Mouse (Mus musculus) CH12.LX (cell line): ENCODE data around the gene Gas2l2. TPM values are rescaled to one million over a fixed set of nuclear protein-coding genes. Genes with fewer than 3 reads are reported as not detected.
A peak's percentile ranks its signal among the peaks of the same experiment; 100 is the strongest.

ENCODE experiments used
- DNase-seq: peaks from one replicate; pipeline ENCODE4 v3.0.0-alpha.2; 2013; ENCODE audit errors: extremely low read depth
- H3K27ac ChIP-seq: 2 replicates; pipeline ENCODE4 v1.5.1; 2012; ENCODE audit warnings: low read depth, mild to moderate bottlenecking, control low read depth, moderate library complexity; ENCODE audit not compliant: insufficient read depth
- H3K27me3 ChIP-seq: replicated peaks from 2 replicates; pipeline ENCODE3; 2012; ENCODE audit warnings: inconsistent platforms
- H3K36me3 ChIP-seq, 2 experiments: replicated peaks in 1 of 2; 2 replicates each; pipeline versions ENCODE3 to v1.6.1; 2012; ENCODE audit warnings: inconsistent platforms in 1 of 2, low read length in 1 of 2, mild to moderate bottlenecking in 1 of 2, mixed read lengths in 1 of 2, moderate library complexity in 1 of 2; ENCODE audit not compliant: control insufficient read depth in 1 of 2, insufficient read depth in 1 of 2
- H3K4me1 ChIP-seq, 2 experiments: 2 replicates each; pipeline ENCODE4 v1.6.1; 2012; ENCODE audit warnings: inconsistent platforms in 1 of 2, moderate library complexity in 1 of 2; ENCODE audit not compliant: insufficient read depth in 2 of 2, control insufficient read depth in 1 of 2
- H3K4me2 ChIP-seq: 2 replicates; pipeline ENCODE4 v1.6.1; 2012; ENCODE audit warnings: low read depth, mild to moderate bottlenecking, control low read depth; ENCODE audit not compliant: poor library complexity, insufficient read depth, severe bottlenecking
- H3K4me3 ChIP-seq, 3 experiments: fragments of 150-350 bp in 1 of 3; sonication (generic) in 1 of 3; replicated peaks in 1 of 3; 2 replicates each; pipeline versions ENCODE3 to v1.5.1; 2011 to 2012; ENCODE audit warnings: low read depth in 2 of 3, low read length in 2 of 3, mild to moderate bottlenecking in 2 of 3, moderate library complexity in 2 of 3, control low read depth in 1 of 3, improper control_type of control experiment in 1 of 3, inconsistent platforms in 1 of 3, mixed read lengths in 1 of 3; ENCODE audit not compliant: poor library complexity in 1 of 3
- H3K79me2 ChIP-seq: replicated peaks from 2 replicates; pipeline ENCODE4 v1.6.1; 2012; ENCODE audit warnings: mild to moderate bottlenecking, moderate library complexity; ENCODE audit not compliant: control insufficient read depth, poor library complexity, insufficient read depth, severe bottlenecking; ENCODE audit errors: extremely low read depth
- H3K9ac ChIP-seq: 2 replicates; pipeline ENCODE4 v1.6.1; 2012; ENCODE audit warnings: low read depth, mild to moderate bottlenecking, control low read depth, moderate library complexity; ENCODE audit not compliant: insufficient read depth
- H3K9me3 ChIP-seq: replicated peaks from 2 replicates; pipeline ENCODE3; 2012; ENCODE audit warnings: low read length, inconsistent platforms, mixed read lengths
- CHD2 ChIP-seq: IDR thresholded peaks from 2 replicates; pipeline ENCODE4 v1.6.1; 2011; ENCODE audit warnings: low read length, improper control_type of control experiment
- E2F4 ChIP-seq: IDR thresholded peaks from 2 replicates; pipeline ENCODE4 v1.6.1; 2011; ENCODE audit warnings: low read depth, low read length, improper control_type of control experiment; ENCODE audit not compliant: insufficient replicate concordance
- ELF1 ChIP-seq: IDR thresholded peaks from 2 replicates; pipeline ENCODE4 v1.6.1; 2014; ENCODE audit warnings: low read depth, mild to moderate bottlenecking, inconsistent platforms, low read length, improper control_type of control experiment
- EP300 ChIP-seq: IDR thresholded peaks from 2 replicates; pipeline ENCODE4 v1.6.1; 2011; ENCODE audit warnings: low read length, improper control_type of control experiment
- ETS1 ChIP-seq: conservative IDR thresholded peaks from 2 replicates; pipeline ENCODE4 v1.6.1; 2012; ENCODE audit warnings: low read depth, mild to moderate bottlenecking, inconsistent platforms, low read length, improper control_type of control experiment, moderate library complexity
- JUN ChIP-seq: IDR thresholded peaks from 2 replicates; pipeline ENCODE4 v1.6.1; 2011; ENCODE audit warnings: low read depth, mild to moderate bottlenecking, low read length, improper control_type of control experiment, moderate library complexity; ENCODE audit not compliant: insufficient read depth
- JUND ChIP-seq: conservative IDR thresholded peaks from 2 replicates; pipeline ENCODE4 v1.6.1; 2011; ENCODE audit warnings: low read depth, low read length, improper control_type of control experiment
- KAT2A ChIP-seq: IDR thresholded peaks from 2 replicates; pipeline ENCODE4 v1.6.1; 2012; ENCODE audit warnings: low read length, improper control_type of control experiment, inconsistent platforms; ENCODE audit not compliant: insufficient replicate concordance
- MAFK ChIP-seq: IDR thresholded peaks from 2 replicates; pipeline ENCODE4 v1.6.1; 2011; ENCODE audit warnings: low read length, improper control_type of control experiment; ENCODE audit not compliant: insufficient replicate concordance
- MAX ChIP-seq: IDR thresholded peaks from 2 replicates; pipeline ENCODE4 v1.6.1; 2011; ENCODE audit warnings: low read length, improper control_type of control experiment
- MAZ ChIP-seq: IDR thresholded peaks from 2 replicates; pipeline ENCODE4 v1.6.1; 2012; ENCODE audit warnings: low read depth, mild to moderate bottlenecking, inconsistent platforms, low read length, improper control_type of control experiment, moderate library complexity
- MXI1 ChIP-seq: IDR thresholded peaks from 2 replicates; pipeline ENCODE4 v1.6.1; 2011; ENCODE audit warnings: mild to moderate bottlenecking, low read depth, low read length, improper control_type of control experiment
- NELFE ChIP-seq: IDR thresholded peaks from 2 replicates; pipeline ENCODE4 v1.6.1; 2011; ENCODE audit warnings: low read depth, low read length, improper control_type of control experiment
- NRF1 ChIP-seq: IDR thresholded peaks from 2 replicates; pipeline ENCODE4 v1.6.1; 2014; ENCODE audit warnings: low read depth, mild to moderate bottlenecking, inconsistent platforms, low read length, improper control_type of control experiment, moderate library complexity
- POLR2AphosphoS2 ChIP-seq: IDR thresholded peaks from 2 replicates; pipeline ENCODE4 v1.6.1; 2011; ENCODE audit warnings: low read depth, low read length, improper control_type of control experiment
- RCOR1 ChIP-seq: conservative IDR thresholded peaks from 2 replicates; pipeline ENCODE4 v1.6.1; 2012; ENCODE audit warnings: low read depth, mild to moderate bottlenecking, inconsistent platforms, low read length, improper control_type of control experiment
- SMC3 ChIP-seq: IDR thresholded peaks from 2 replicates; pipeline ENCODE4 v1.6.1; 2011; ENCODE audit warnings: low read depth, low read length, improper control_type of control experiment
- UBTF ChIP-seq: IDR thresholded peaks from 2 replicates; pipeline ENCODE4 v1.6.1; 2012; ENCODE audit warnings: low read depth, mild to moderate bottlenecking, inconsistent platforms, low read length, improper control_type of control experiment, moderate library complexity
- USF1 ChIP-seq: IDR thresholded peaks from 2 replicates; pipeline ENCODE4 v1.6.1; 2014; ENCODE audit warnings: low read depth, mild to moderate bottlenecking, inconsistent platforms, low read length, improper control_type of control experiment
- USF2 ChIP-seq: conservative IDR thresholded peaks from 2 replicates; pipeline ENCODE4 v1.6.1; 2011; ENCODE audit warnings: low read depth, low read length, improper control_type of control experiment
- ZC3H11A ChIP-seq: IDR thresholded peaks from 2 replicates; pipeline ENCODE4 v1.6.1; 2012; ENCODE audit warnings: low read depth, mild to moderate bottlenecking, inconsistent platforms, low read length, improper control_type of control experiment
- ZKSCAN1 ChIP-seq: IDR thresholded peaks from 2 replicates; pipeline ENCODE4 v1.6.1; 2012; ENCODE audit warnings: low read depth, inconsistent platforms, low read length, improper control_type of control experiment, borderline replicate concordance
- ZNF384 ChIP-seq: IDR thresholded peaks from 2 replicates; pipeline ENCODE4 v1.6.1; 2012; ENCODE audit warnings: low read depth, low read length, improper control_type of control experiment, inconsistent platforms
- dilution Hi-C: fragments of 300-500 bp; cut with MboI; formaldehyde crosslinking; loops from 2 replicates; pipeline ENCODE4 v1.14.3; 2020; ENCODE audit warnings: low sequenced_read_pairs; ENCODE audit not compliant: extremely low pct_unique_long_range_greater_than_20kb, extremely low pct_ligation_motif_present
- in situ Hi-C: fragments of 300-500 bp; cut with MboI; formaldehyde crosslinking; loops from 3 replicates; pipeline ENCODE4 v1.14.3; 2019; ENCODE audit warnings: low sequenced_read_pairs, low pct_ligation_motif_present, low pct_unique_long_range_greater_than_20kb, mixed read lengths
- polyA plus RNA-seq: library from polyadenylated mRNA; unstranded; fragments of >175 nt; gene quantifications from 2 replicates; pipeline ENCODE4 v1.2.1, GENCODE M21; 2012; ENCODE audit warnings: low read depth; ENCODE audit not compliant: insufficient read length
- total RNA-seq, 2 experiments: library from RNA; depleted of rRNA; stranded (reverse); fragments of 300-350 nt in 1 of 2; fragments of >200 nt in 1 of 2; gene quantifications; 2 replicates each; pipeline ENCODE4 v1.2.3; 2012 to 2014

Gene Gas2l2
- total and polyA plus RNA-seq, 3 experiments, result not detected

DNA sequence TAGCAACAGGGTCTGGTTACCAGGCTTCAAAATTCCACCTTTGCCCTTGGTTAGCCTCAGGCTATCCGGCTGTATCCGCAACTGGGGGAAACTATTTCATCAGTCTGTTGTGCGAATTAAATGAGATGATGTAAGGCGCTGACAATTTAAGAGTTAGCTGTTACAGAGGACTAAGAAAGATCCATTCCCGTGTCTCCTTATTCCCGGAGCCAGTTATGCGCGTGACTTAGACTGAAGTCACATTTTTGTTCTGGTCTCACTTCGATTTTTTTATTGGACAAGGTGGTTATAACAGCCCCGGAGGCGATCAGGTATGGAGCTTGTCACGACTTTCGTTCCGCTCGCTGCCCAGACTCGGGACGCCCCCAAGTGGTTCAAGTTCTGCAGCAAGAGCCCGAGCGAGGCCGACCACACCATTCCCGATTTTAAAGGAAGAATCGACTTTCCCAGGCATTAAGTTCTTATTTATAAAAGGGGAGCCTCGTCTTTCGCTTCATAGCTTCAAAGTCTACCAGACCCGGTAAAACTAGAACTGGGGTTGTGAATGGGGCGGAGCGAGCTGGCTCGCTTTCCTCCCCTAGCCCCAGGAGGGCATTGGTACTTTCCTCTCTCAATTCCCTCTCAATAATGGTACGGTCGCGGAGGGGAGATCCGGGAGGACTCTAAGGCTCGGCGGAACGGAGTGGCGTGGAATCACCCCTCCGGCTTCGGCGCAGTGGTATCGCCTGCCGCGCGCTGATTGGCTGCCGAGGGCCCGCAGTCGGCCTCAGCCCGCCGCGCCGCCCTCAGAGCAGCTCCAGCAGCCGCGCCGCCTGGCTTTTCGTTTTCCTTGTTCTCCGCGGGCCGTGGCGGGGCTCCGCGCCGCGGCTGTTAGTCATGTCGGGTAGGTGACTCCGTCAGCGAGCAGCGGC is 43.3 kb upstream of the Gas2l2 start, which contains the start of gene Taf15 (continued):
- TF ChIP-seq KAT2A, result peak; percentile 77; the same call in 1 of the 2 replicates

DNA sequence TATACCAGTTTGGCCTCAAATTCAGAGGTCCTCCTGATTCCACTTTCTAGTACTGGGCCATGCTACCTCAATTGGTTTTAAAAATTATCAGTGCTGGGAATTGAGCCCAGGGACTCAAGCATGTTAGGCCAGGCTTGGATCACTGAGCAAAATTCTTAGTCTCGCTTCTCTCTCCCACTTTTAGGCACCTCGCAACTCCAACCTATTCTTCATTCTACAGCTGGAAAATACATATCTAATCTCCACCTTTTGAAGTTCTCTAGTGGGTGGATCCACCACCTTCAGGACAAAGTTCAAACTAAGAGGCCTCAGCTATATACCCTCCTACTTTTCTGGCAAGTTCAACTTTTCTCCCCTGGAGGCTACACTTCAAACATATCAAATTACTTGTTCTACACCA is 42.5 kb upstream of the Gas2l2 start:
- Histone ChIP-seq H3K9me3 (peaks cover 7% of the 10 kb centered on the region), H3K27ac (peak overlapping the region; percentile 48; the same call in 1 of the 2 replicates), H3K4me3 (peak overlapping the region; percentile 34 to 75 (median 64)), H3K79me2 (peaks cover 36% of the 10 kb centered on the region), H3K27me3 (peaks cover 6% of the 10 kb centered on the region), H3K9ac (peak overlapping the region; percentile 94), H3K4me2 (peak overlapping the region; percentile 47), H3K36me3 (peaks cover 2 to 17% of the 10 kb centered on the region in 2 experiments), H3K4me1 (peaks cover 5 to 43% of the 10 kb centered on the region in 2 experiments; a peak in 2 of 4 replicates)
- in situ Hi-C loops, result no loop called here
- dilution Hi-C loops, result no loop called here
- DNase-seq, result no peak
- TF ChIP-seq UBTF (0 out of 2 replicates have a peak, but pooled peaks have one; percentile 22), CHD2 (0 out of 2 replicates have a peak, but pooled peaks have one; percentile 7), NRF1 (no peak)

DNA sequence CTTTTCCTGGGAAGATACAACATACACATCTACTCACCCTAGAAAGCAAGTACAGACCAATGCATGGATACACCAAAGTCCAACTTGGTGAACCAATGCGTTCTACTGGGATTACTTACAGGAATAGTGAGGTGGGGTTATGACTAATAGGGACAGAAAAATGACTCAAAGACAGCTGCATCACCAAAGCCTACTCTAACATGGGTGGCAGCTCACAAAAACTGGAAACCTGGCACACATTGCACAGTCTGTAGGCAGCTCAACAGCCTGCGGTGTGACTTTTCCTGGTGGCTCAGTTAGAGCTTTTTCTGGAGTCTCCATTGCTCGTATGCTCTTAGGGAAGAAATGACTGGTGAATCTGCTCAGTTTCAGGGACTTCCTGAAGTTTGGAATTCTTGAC is 39.5 kb upstream of the Gas2l2 start:
- no peak for TF ChIP-seq POLR2AphosphoS2
- TF ChIP-seq ZC3H11A, result no peak
- no peak for TF ChIP-seq RCOR1
- no peak for TF ChIP-seq JUN
- TF ChIP-seq ETS1, result no peak
- TF ChIP-seq MAX, result no peak
- no peak for TF ChIP-seq EP300
- TF ChIP-seq MAZ, result no peak
- no peak for TF ChIP-seq SMC3
- no peak for TF ChIP-seq ZKSCAN1
- no peak for TF ChIP-seq ZNF384
- TF ChIP-seq E2F4, result no peak
- no peak for TF ChIP-seq NELFE
- no peak for TF ChIP-seq USF2
- no peak for TF ChIP-seq MAFK
- no peak for TF ChIP-seq ELF1
- no peak for TF ChIP-seq MXI1
- no peak for TF ChIP-seq JUND
- no peak for TF ChIP-seq NRF1
- no peak for TF ChIP-seq USF1
- peaks cover 8% of the 10 kb centered on the region for H3K79me2 ChIP-seq
- H3K27me3 ChIP-seq, result peaks cover 34% of the 10 kb centered on the region
- peaks cover 5 to 25% of the 10 kb centered on the region in 2 experiments; a peak in 2 of 4 replicates for H3K4me1 ChIP-seq
- peaks cover 7% of the 10 kb centered on the region for H3K9me3 ChIP-seq
- no peaks in the 10 kb centered on the region for H3K36me3 ChIP-seq
- dilution Hi-C loops, result no loop called here
- no peak overlapping the region for H3K27ac ChIP-seq
- H3K4me3 ChIP-seq, result no peak overlapping the region
- H3K9ac ChIP-seq, result no peak overlapping the region
- no peak overlapping the region for H3K4me2 ChIP-seq
- in situ Hi-C loops, result no loop called here
- no peak for DNase-seq
